Mouse (Mus musculus) T-helper 2 cell (primary cell): ENCODE data around the gene Map3k20.

Experiments
- in situ Hi-C: fragments of 300-600 bp; cut with MboI, MseI; formaldehyde crosslinking; loops from one replicate; pipeline ENCODE4 v1.15.1; 2025; ENCODE audit warnings: high pct_unique_total_duplicates

Map3k20 gene

GRCm38 (mm10) chr2:72476486-72477211 lies 191.2 kb downstream of the Map3k20 start:
- in situ Hi-C loops, result no loop called here

- in situ Hi-C loops, result no loop called here
Measured at GRCm38 (mm10) chr2:72477221-72477620, 191.8 kb downstream of the Map3k20 start.

GRCm38 (mm10) chr2:72478176-72478575 lies 192.7 kb downstream of the Map3k20 start:
- in situ Hi-C loops, result no loop called here

GRCm38 (mm10) chr2:72478921-72479320 lies 193.5 kb downstream of the Map3k20 start:
- in situ Hi-C loops, result no loop called here

GRCm38 (mm10) chr2:72479818-72480217 lies 194.4 kb downstream of the Map3k20 start:
- in situ Hi-C loops, result no loop called here

GRCm38 (mm10) chr2:72491650-72492049 lies 206.2 kb downstream of the Map3k20 start:
- in situ Hi-C loops, result no loop called here
